Mouse (Mus musculus) heart, postnatal 0 days (tissue): Measurements from ENCODE around the gene Dlg2. TPM values are rescaled to one million over a fixed set of nuclear protein-coding genes. Genes with fewer than 3 reads are reported as not detected.

Source experiments
- ATAC-seq: fragments of 200-750 bp; cut with Nextera tagmentation; 2 replicates; pipeline ENCODE4 v1.8.0; 2017; ENCODE audit warnings: low read depth, moderate number of reproducible peaks, moderate library complexity; ENCODE audit not compliant: insufficient read depth
- DNase-seq: peaks from one replicate; pipeline ENCODE4 v3.0.0-alpha.2; 2016; ENCODE audit warnings: low spot score
- H3K27ac ChIP-seq: fragments of 300-500 bp; sonication (generic); 2 replicates; pipeline ENCODE4 v1.5.1; 2014; ENCODE audit warnings: low read depth, mild to moderate bottlenecking
- H3K27me3 ChIP-seq: fragments of 300-500 bp; sonication (generic); 2 replicates; pipeline ENCODE4 v1.6.1; 2014; ENCODE audit warnings: low read length, mixed read lengths; ENCODE audit not compliant: control insufficient read depth, insufficient read depth
- H3K36me3 ChIP-seq: fragments of 300-500 bp; sonication (generic); replicated peaks from 2 replicates; pipeline ENCODE4 v1.6.1; 2014; ENCODE audit warnings: low read length, mixed read lengths; ENCODE audit not compliant: control insufficient read depth, insufficient read depth
- H3K4me1 ChIP-seq: fragments of 300-500 bp; sonication (generic); 2 replicates; pipeline ENCODE4 v1.6.1; 2014; ENCODE audit warnings: antibody characterized with exemption; ENCODE audit not compliant: control insufficient read depth, insufficient read depth
- H3K4me2 ChIP-seq: fragments of 300-500 bp; sonication (generic); 2 replicates; pipeline ENCODE4 v1.6.1; 2014; ENCODE audit warnings: low read depth, mild to moderate bottlenecking, low read length, moderate library complexity
- H3K4me3 ChIP-seq: fragments of 300-500 bp; sonication (generic); 2 replicates; pipeline ENCODE4 v1.5.1; 2014; ENCODE audit warnings: low read depth, low read length
- H3K9ac ChIP-seq: fragments of 300-500 bp; sonication (generic); replicated peaks from 2 replicates; pipeline ENCODE4 v1.6.1; 2014; ENCODE audit warnings: low read depth, low read length, mixed read lengths
- H3K9me3 ChIP-seq: fragments of 300-500 bp; sonication (generic); replicated peaks from 2 replicates; pipeline ENCODE4 v1.6.1; 2016; ENCODE audit warnings: low read length; ENCODE audit not compliant: control insufficient read depth
- CTCF ChIP-seq: IDR thresholded peaks from 2 replicates; pipeline ENCODE4 v1.5.1; 2016; ENCODE audit warnings: antibody characterized with exemption, control low read depth, low read depth
- EP300 ChIP-seq: IDR thresholded peaks from 2 replicates; pipeline ENCODE4 v1.6.1; 2016; ENCODE audit warnings: antibody characterized with exemption, low read depth
- WGBS: fragments of 180-500 bp; shearing (Covaris S2); extraction: QIAGEN DNeasy Blood & Tissue Kit; methylation state at CpG from one replicate; pipeline ENCODE4 v1.1.7; 2014; 5-methylcytosine and 5-hydroxymethylcytosine counted together
- polyA plus RNA-seq: library from polyadenylated mRNA; unstranded; fragments of >200 nt; fragmentation: Nextera tagmentation; extraction: Ambion mirVana; gene quantifications from 2 replicates; pipeline ENCODE4 v1.2.1, GENCODE M21; 2015
- total RNA-seq: library from RNA; depleted of rRNA; stranded (reverse); fragments of >200 nt; gene quantifications from 2 replicates; pipeline ENCODE4 v1.2.3, GENCODE M21; 2014; ENCODE audit warnings: low replicate concordance

Gene Dlg2
- total and polyA plus RNA-seq, 2 experiments from 2014 or later: 1.3 to 2.3 TPM

- 54% methylated on average over 4 of the region's 4 CpGs for WGBS
- no peaks in the 10 kb centered on the region for H3K36me3 ChIP-seq
- no peak overlapping the region for H3K27ac ChIP-seq
- H3K4me2 ChIP-seq: no peak overlapping the region
- H3K4me1 ChIP-seq: no peaks in the 10 kb centered on the region
- no peaks in the 10 kb centered on the region for H3K27me3 ChIP-seq
- DNase-seq (no peak), ATAC-seq (no peak)
- TF ChIP-seq CTCF (no peak), EP300 (no peak)
- H3K4me3 ChIP-seq: no peak overlapping the region
- H3K9me3 ChIP-seq: no peaks in the 10 kb centered on the region
- no peak overlapping the region for H3K9ac ChIP-seq
Measured at GRCm38 (mm10) chr7:91806632-91807031, 1330.2 kb downstream of the Dlg2 start.

- no peaks in the 10 kb centered on the region for H3K9me3 ChIP-seq
- no peaks in the 10 kb centered on the region for H3K4me1 ChIP-seq
- WGBS: 57% methylated on average over 2 of the region's 2 CpGs
- DNase-seq: no peak
- H3K27ac ChIP-seq: no peak overlapping the region
- no peaks in the 10 kb centered on the region for H3K27me3 ChIP-seq
- no peaks in the 10 kb centered on the region for H3K36me3 ChIP-seq
- H3K4me3 ChIP-seq: no peak overlapping the region
- no peak overlapping the region for H3K9ac ChIP-seq
- TF ChIP-seq EP300 (no peak), CTCF (no peak)
- H3K4me2 ChIP-seq: no peak overlapping the region
- ATAC-seq: no peak
Measured at GRCm38 (mm10) chr7:91810774-91811173, 1334.3 kb downstream of the Dlg2 start.

- no peaks in the 10 kb centered on the region for H3K4me1 ChIP-seq
- 54% methylated on average over 1 of the region's 1 CpGs for WGBS
- TF ChIP-seq EP300: no peak
- no peak for TF ChIP-seq CTCF
- H3K27ac ChIP-seq: no peak overlapping the region
- ATAC-seq (no peak), DNase-seq (no peak)
- no peak overlapping the region for H3K9ac ChIP-seq
- H3K4me3 ChIP-seq: no peak overlapping the region
- no peaks in the 10 kb centered on the region for H3K36me3 ChIP-seq
- no peak overlapping the region for H3K4me2 ChIP-seq
- no peaks in the 10 kb centered on the region for H3K27me3 ChIP-seq
- no peaks in the 10 kb centered on the region for H3K9me3 ChIP-seq
Measured at GRCm38 (mm10) chr7:91818004-91818403, 1341.5 kb downstream of the Dlg2 start.

- H3K27ac ChIP-seq: no peak overlapping the region
- TF ChIP-seq EP300 (no peak), CTCF (no peak)
- H3K4me2 ChIP-seq: no peak overlapping the region
- 67% methylated on average over 5 of the region's 5 CpGs for WGBS
- H3K4me3 ChIP-seq: no peak overlapping the region
- H3K9ac ChIP-seq: no peak overlapping the region
- H3K27me3 ChIP-seq: no peaks in the 10 kb centered on the region
- ATAC-seq: no peak
- H3K9me3 ChIP-seq: no peaks in the 10 kb centered on the region
- no peaks in the 10 kb centered on the region for H3K4me1 ChIP-seq
- no peak for DNase-seq
- H3K36me3 ChIP-seq: no peaks in the 10 kb centered on the region
Measured at GRCm38 (mm10) chr7:91832207-91832606, 1355.7 kb downstream of the Dlg2 start.

- Histone ChIP-seq H3K36me3 (no peaks in the 10 kb centered on the region), H3K9ac (no peak overlapping the region), H3K4me3 (no peak overlapping the region), H3K9me3 (no peaks in the 10 kb centered on the region), H3K4me2 (no peak overlapping the region), H3K27ac (no peak overlapping the region), H3K4me1 (no peaks in the 10 kb centered on the region), H3K27me3 (no peaks in the 10 kb centered on the region)
- DNase-seq: no peak
- 0% methylated on average over 1 of the region's 1 CpGs for WGBS
- TF ChIP-seq CTCF: no peak
- TF ChIP-seq EP300: no peak
- no peak for ATAC-seq
Measured at GRCm38 (mm10) chr7:91845723-91846122, 1369.3 kb downstream of the Dlg2 start.

GRCm38 (mm10) chr7:91849364-91849763 is 1372.9 kb downstream of the Dlg2 start:
- Histone ChIP-seq H3K9me3 (no peaks in the 10 kb centered on the region), H3K36me3 (no peaks in the 10 kb centered on the region), H3K27me3 (no peaks in the 10 kb centered on the region), H3K4me3 (no peak overlapping the region), H3K4me2 (no peak overlapping the region), H3K9ac (no peak overlapping the region), H3K27ac (no peak overlapping the region), H3K4me1 (no peaks in the 10 kb centered on the region)
- ATAC-seq (no peak), DNase-seq (no peak)
- TF ChIP-seq CTCF (no peak), EP300 (no peak)
